Mouse (Mus musculus) spleen, adult 2 months (tissue): ENCODE data around the gene Tnnt1.

ENCODE experiments used
- CTCF ChIP-seq: fragments of 200-500 bp; IDR thresholded peaks from 2 replicates; pipeline ENCODE4 v1.5.1; 2011; ENCODE audit warnings: mild to moderate bottlenecking, inconsistent platforms; ENCODE audit not compliant: insufficient read depth, insufficient read length, insufficient replicate concordance; ENCODE audit errors: extremely low read depth
- POLR2A ChIP-seq: fragments of 200-500 bp; IDR thresholded peaks from 2 replicates; pipeline ENCODE4 v1.6.1; 2011; ENCODE audit warnings: low read depth, low read length, inconsistent platforms

DNA sequence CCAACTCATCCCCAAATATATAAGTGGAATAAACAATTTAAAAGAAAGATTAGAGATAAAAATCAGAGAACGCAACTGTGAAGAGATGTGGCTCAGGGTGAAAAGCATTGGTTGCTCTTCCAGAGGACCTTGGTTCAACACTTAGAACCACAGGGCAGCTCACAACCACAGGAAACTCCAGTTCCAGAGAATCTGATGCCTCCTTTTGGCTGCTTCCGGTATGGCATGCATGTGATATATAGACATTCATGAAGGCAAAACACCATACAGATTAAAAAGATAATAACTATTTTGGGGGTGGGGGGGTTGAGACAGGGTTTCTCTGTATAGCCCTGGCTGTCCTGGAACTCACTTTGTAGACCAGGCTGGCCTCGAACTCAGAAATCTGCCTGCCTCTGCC lies 46.5 kb upstream of the Tnnt1 start:
- TF ChIP-seq CTCF (no peak), POLR2A (no peak)
